Mouse (Mus musculus): Measurements from ENCODE around the gene Serpina3c.

GRCm38 (mm10) chr12:104131041-104131440, 22.6 kb downstream of the Serpina3c start:
- TF ChIP-seq POLR2A (IDR thresholded peaks at IDR 0.05; ENCODE audit: borderline replicate concordance, insufficient read depth, low read length) (no peak), CTCF (IDR thresholded peaks at IDR 0.05; ENCODE audit: borderline replicate concordance, insufficient read depth, low read depth, low read length) (no peak)
